In the genomic region with DNA sequence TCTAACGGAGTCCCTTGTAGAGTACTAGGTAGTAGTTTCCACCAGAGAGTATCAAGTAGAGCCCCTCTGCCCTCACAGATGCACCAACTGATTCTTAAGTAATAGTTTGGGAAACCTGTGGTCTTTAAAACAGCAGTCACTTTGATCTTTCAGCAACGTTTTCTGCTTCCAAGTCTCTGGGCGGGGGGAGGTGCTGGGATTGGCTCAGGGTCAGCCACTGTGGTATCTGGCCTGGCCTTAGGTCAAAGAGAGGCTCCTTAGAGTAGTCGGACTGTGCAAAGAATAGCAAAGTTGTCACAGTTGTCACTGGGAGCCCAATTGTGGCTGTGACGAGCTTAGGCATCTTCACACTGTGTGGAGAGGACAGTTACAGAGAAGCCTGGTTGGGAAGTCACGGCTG, we compare ENCODE assay signal across 12 mouse cellular contexts.
"Had no signal": no experiment of that assay in that cellular context is flagged by ENCODE, and none has a peak within 500 bp of the region (broad histone marks: within the 10 kb centered on the region; RNA-seq: fewer than 3 reads in every experiment).

No protein-coding gene starts in this region.

- H3K9ac ChIP-seq: limb, embryonic 12.5 days; midbrain, embryonic 13.5 days; stomach, embryonic 15.5 days had no signal

- ATAC-seq: midbrain, embryonic 13.5 days had no signal

- DNase-seq: kidney, adult 11 months; kidney, adult 9 months; kidney, postnatal 4 days; lung, adult 18-20 months; lung, postnatal 36 days; right cerebral cortex, postnatal 14 days; thymus, postnatal 36 days had no signal

- H3K27ac ChIP-seq: kidney, postnatal 0 days; layer of hippocampus, adult 2 months; limb, embryonic 12.5 days; midbrain, embryonic 13.5 days; stomach, embryonic 15.5 days had no signal

- H3K4me1 ChIP-seq: midbrain, embryonic 13.5 days; stomach, embryonic 15.5 days had no signal

- H3K27me3 ChIP-seq: limb, embryonic 12.5 days; midbrain, embryonic 13.5 days; stomach, embryonic 15.5 days had no signal

- H3K4me3 ChIP-seq: layer of hippocampus, adult 2 months; limb, embryonic 12.5 days; midbrain, embryonic 13.5 days; stomach, embryonic 15.5 days had no signal

- H3K9me3 ChIP-seq: limb, embryonic 12.5 days; midbrain, embryonic 13.5 days; stomach, embryonic 15.5 days had no signal

- H3K4me2 ChIP-seq: limb, embryonic 12.5 days; midbrain, embryonic 13.5 days; stomach, embryonic 15.5 days had no signal
